Mouse (Mus musculus): ENCODE results near the gene Pgls. TPM values are rescaled to one million over a fixed set of nuclear protein-coding genes. Genes with fewer than 3 reads are reported as not detected.

The Pgls gene
- polyA plus RNA-seq, 1 experiment: 128 TPM

DNA sequence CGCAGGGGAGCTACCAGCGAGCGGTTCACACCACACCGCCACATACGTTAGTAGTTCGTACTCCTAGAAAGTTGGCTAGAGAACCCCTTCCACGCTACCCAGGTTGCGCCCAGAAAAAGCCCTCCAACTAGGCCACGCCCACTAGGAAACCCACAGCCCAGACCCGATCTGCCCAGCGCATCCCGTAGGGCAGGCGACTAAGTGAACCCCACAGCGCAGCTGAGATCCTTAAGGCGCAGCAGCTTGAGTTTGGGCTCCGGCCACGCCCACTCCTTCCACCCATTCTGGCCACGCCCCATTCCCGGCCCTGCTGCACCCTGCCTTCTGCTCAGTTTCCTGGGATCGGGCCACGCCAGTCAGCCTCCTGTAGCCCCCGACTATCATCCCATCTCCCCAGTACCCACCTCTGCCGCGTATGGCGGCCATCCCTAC lies 37.8 kb downstream of the Pgls start:
- peak; percentile 56 for DNase-seq (ENCODE audit: low read depth)
- TF ChIP-seq POLR2A (IDR thresholded peaks at IDR 0.05; ENCODE audit: borderline replicate concordance, extremely low read depth, insufficient read depth, insufficient read length, poor library complexity, severe bottlenecking) (no peak), CTCF (IDR thresholded peaks at IDR 0.05; ENCODE audit: borderline replicate concordance, extremely low read depth, insufficient read depth, insufficient read length) (no peak)

DNA sequence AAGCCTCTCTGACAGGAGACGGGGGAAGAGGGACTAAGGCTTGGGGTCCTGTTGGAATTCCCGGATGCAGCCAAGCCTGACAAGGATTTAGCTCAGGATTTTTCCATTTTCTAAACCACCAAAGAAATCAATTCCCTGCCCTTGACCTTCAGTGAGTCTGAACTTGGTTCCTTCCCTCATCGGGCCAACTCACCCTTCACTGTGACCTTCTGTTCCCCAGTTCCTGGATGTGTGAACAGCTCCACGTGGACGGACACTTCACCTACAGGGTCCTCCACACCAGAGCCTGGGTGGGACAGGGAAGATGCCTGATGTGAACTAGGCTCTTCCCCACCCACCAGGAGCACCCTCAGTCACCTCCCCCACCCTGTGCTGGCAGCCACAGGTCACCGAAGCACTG lies 38.8 kb downstream of the Pgls start:
- TF ChIP-seq POLR2A (IDR thresholded peaks at IDR 0.05; ENCODE audit: borderline replicate concordance, extremely low read depth, insufficient read depth, insufficient read length, poor library complexity, severe bottlenecking): no peak
- no peak for TF ChIP-seq CTCF (IDR thresholded peaks at IDR 0.05; ENCODE audit: borderline replicate concordance, extremely low read depth, insufficient read depth, insufficient read length)
- DNase-seq (ENCODE audit: low read depth): no peak

GRCm38 (mm10) chr8:71631897-71632296 lies 39.9 kb downstream of the Pgls start:
- no peak for DNase-seq (ENCODE audit: low read depth)
- TF ChIP-seq CTCF (IDR thresholded peaks at IDR 0.05; ENCODE audit: borderline replicate concordance, extremely low read depth, insufficient read depth, insufficient read length): no peak
- no peak for TF ChIP-seq POLR2A (IDR thresholded peaks at IDR 0.05; ENCODE audit: borderline replicate concordance, extremely low read depth, insufficient read depth, insufficient read length, poor library complexity, severe bottlenecking)

- peak; percentile 23 for DNase-seq (ENCODE audit: low read depth)
- TF ChIP-seq CTCF (IDR thresholded peaks at IDR 0.05; ENCODE audit: borderline replicate concordance, extremely low read depth, insufficient read depth, insufficient read length) (peak; percentile 20; the same call in 1 of the 2 replicates), POLR2A (IDR thresholded peaks at IDR 0.05; ENCODE audit: borderline replicate concordance, extremely low read depth, insufficient read depth, insufficient read length, poor library complexity, severe bottlenecking) (no peak)
Measured at GRCm38 (mm10) chr8:71633164-71633563, 41.2 kb downstream of the Pgls start.

DNA sequence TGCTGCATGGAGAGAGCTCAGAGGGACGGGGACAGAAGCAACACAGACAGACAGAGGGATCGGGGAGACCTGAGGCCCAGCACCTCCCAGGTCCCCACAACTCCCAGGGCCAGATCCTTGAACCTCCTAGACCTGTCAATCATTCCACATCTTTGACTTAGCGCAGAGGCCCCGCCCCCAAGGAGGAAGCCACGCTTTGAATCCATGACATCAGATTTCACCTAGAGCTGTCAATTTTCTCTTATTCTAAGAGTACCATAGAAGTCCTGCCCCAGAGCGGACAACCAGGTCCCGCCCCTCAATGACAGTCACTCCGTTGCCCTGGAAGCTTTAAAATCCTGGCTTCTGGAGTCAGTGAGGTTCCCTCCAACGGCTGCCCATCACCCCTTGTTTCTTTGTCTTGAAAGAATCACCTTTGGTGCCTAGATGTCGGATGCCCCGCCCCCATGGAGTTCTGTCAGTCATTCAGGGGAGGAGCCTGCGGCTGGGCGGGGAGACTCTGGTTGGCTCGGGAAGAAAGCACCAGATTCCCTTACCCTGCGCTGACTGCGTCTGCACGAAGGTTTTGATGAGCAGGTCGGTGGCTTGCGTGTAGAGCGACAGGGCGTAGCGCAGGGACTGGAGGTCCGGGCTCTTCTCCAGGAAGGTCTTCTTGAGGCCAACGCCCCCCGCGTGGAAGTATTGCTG lies 42.1 kb downstream of the Pgls start:
- peak; percentile 87 for DNase-seq (ENCODE audit: low read depth)
- TF ChIP-seq POLR2A (IDR thresholded peaks at IDR 0.05; ENCODE audit: borderline replicate concordance, extremely low read depth, insufficient read depth, insufficient read length, poor library complexity, severe bottlenecking) (no peak), CTCF (IDR thresholded peaks at IDR 0.05; ENCODE audit: borderline replicate concordance, extremely low read depth, insufficient read depth, insufficient read length) (no peak)

DNA sequence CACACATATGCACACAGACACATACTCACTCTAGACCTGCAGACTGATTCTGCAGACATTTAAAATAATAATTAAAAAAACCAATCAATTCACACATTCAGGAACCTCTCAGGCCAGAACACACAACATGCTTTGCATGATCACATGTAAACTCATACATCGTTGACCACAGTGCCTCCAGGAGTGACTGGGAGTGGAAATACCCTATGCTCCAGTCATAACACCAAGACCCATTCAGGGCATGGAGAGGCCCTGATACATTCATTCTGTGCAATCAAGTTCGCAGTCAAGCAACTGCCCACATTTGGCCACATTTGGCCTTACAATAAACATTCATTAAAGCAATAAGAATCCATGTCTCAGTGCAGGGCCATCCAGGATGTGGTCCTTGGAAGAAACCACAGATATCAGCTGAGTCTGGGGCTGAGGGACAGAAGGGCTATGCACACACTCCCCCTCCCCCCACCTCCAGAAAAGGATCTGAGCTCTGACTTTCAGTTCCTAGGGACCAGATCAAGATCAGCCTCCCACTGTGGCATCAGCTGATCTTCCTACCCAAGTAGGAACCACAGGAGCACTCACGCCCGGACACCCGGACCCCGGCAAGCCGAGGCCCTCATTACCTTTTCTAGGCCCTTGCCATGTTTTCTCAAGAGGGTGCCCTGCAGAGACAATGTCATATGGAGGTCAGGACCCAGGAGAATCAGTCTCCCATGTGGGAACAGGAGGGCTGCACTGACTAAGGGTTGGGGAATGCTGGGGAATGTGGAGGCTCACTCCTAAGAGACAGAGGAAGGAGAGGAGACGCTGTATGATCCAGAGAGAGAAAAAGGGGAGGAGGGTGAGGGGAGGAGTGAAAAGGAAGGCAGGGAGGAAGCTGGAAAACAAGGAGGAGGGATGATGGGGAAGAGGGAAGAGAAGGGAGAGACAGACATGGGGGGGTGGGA lies 45.4 kb downstream of the Pgls start:
- TF ChIP-seq CTCF (IDR thresholded peaks at IDR 0.05; ENCODE audit: borderline replicate concordance, extremely low read depth, insufficient read depth, insufficient read length): no peak
- TF ChIP-seq POLR2A (IDR thresholded peaks at IDR 0.05; ENCODE audit: borderline replicate concordance, extremely low read depth, insufficient read depth, insufficient read length, poor library complexity, severe bottlenecking): no peak
- DNase-seq (ENCODE audit: low read depth): no peak

DNA sequence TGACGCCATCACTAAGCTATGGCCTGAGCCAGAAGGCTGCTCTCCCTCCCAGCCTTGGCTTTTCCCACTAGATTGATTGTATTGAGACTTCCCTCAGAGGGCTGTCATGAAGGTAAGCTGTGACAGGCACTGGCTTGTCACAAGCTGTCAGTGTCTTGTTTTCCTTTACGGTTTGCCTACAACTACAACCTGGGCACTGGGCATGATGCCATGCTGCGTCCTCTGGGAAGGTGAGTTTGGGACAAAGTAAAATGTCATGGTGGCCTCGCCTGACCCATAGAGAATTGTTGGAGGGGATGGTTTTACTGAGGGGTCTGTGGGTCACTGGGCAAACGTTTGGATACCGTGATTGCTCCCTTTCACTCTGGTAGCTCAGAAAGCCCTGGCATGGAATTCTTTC lies 46.3 kb downstream of the Pgls start:
- TF ChIP-seq POLR2A (IDR thresholded peaks at IDR 0.05; ENCODE audit: borderline replicate concordance, extremely low read depth, insufficient read depth, insufficient read length, poor library complexity, severe bottlenecking) (no peak), CTCF (IDR thresholded peaks at IDR 0.05; ENCODE audit: borderline replicate concordance, extremely low read depth, insufficient read depth, insufficient read length) (no peak)
- no peak for DNase-seq (ENCODE audit: low read depth)

DNA sequence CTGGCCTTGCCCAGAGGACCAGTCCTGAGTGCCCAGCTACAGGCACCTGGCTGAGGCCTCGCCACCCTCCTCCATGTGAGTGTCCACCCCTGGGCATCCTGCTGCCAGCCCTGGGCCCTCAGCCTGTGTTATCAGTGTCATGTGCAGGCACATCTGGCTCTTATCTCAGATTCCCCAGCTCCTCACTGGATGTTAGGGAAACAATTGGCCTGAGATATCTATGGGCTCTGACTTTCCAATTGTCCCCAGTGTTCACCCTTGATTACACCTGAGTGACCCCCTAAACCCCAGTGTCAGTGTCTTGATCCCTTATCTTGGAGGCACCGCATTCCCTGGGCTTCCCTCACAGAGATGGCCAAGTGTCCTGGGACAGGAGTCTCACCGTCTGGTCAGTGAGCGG lies 47.3 kb downstream of the Pgls start:
- no peak for TF ChIP-seq CTCF (IDR thresholded peaks at IDR 0.05; ENCODE audit: borderline replicate concordance, extremely low read depth, insufficient read depth, insufficient read length)
- TF ChIP-seq POLR2A (IDR thresholded peaks at IDR 0.05; ENCODE audit: borderline replicate concordance, extremely low read depth, insufficient read depth, insufficient read length, poor library complexity, severe bottlenecking): no peak
- no peak for DNase-seq (ENCODE audit: low read depth)

DNA sequence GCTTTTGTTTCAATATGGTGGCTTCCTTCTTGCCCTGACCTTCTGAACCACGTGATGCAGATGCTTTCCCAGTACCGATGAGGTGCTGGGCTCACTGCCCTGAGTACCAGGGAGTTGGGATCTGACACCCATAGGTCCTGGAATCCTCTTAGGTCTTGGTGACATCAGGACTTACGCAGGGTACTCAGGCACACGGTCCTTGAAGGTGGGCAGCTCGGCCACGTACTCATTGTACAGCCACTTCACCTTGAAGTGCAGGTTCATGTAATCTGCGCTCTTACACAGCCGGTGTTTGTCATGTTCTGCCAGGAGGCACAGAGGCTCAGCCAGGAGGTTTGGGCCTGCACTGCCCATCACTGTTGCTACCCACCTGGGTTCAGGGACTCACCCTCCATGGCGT lies 53.5 kb downstream of the Pgls start:
- no peak for DNase-seq (ENCODE audit: low read depth)
- no peak for TF ChIP-seq CTCF (IDR thresholded peaks at IDR 0.05; ENCODE audit: borderline replicate concordance, extremely low read depth, insufficient read depth, insufficient read length)
- TF ChIP-seq POLR2A (IDR thresholded peaks at IDR 0.05; ENCODE audit: borderline replicate concordance, extremely low read depth, insufficient read depth, insufficient read length, poor library complexity, severe bottlenecking): no peak

Other genes with a start within 250 kb of the Pgls start
- gene Use1, start 225.3 kb upstream of the Pgls start, polyA plus RNA-seq (2012; rRNA removed): 155 and 176 TPM in 2 replicates
- gene Ocel1, start 220.9 kb upstream of the Pgls start, polyA plus RNA-seq (2012; rRNA removed): 5.4 and 6.0 TPM in 2 replicates
- gene Nr2f6, start 210.2 kb upstream of the Pgls start, polyA plus RNA-seq (2012; rRNA removed): 59.4 and 61.5 TPM in 2 replicates
- gene Ushbp1, start 196.4 kb upstream of the Pgls start, polyA plus RNA-seq (2012; rRNA removed): 8.7 and 9.4 TPM in 2 replicates
- gene Babam1, start 195.3 kb upstream of the Pgls start, polyA plus RNA-seq (2012; rRNA removed): 115 and 119 TPM in 2 replicates
- gene Ankle1, start 186.2 kb upstream of the Pgls start, polyA plus RNA-seq (2012; rRNA removed): 12.1 and 29.4 TPM in 2 replicates
- 163 and 168 TPM in 2 replicates for gene Abhd8, start 128.5 kb upstream of the Pgls start, polyA plus RNA-seq (2012; rRNA removed)
- gene Mrpl34, start 127.2 kb upstream of the Pgls start, polyA plus RNA-seq (2012; rRNA removed): 94.8 and 124 TPM in 2 replicates
- gene Dda1, start 123.0 kb upstream of the Pgls start, polyA plus RNA-seq (2012; rRNA removed): 206 and 229 TPM in 2 replicates
- gene Ano8, start 106.2 kb upstream of the Pgls start, polyA plus RNA-seq (2012; rRNA removed): 124 and 153 TPM in 2 replicates
- 25.5 and 34.2 TPM in 2 replicates for gene Gtpbp3, start 104.1 kb upstream of the Pgls start, polyA plus RNA-seq (2012; rRNA removed)
- 10.1 and 13.0 TPM in 2 replicates for gene Plvap, start 80.4 kb upstream of the Pgls start, polyA plus RNA-seq (2012; rRNA removed)
- gene Ccdc194, start 66.5 kb upstream of the Pgls start, polyA plus RNA-seq (2012; rRNA removed): 0.11 and 0.56 TPM in 2 replicates
- gene Bst2, start 54.7 kb upstream of the Pgls start, polyA plus RNA-seq (2012; rRNA removed): 11.4 and 18.1 TPM in 2 replicates
- gene Mvb12a, start 49.3 kb upstream of the Pgls start, polyA plus RNA-seq (2012; rRNA removed): 74.0 and 112 TPM in 2 replicates
- 0.07 and 0.16 TPM in 2 replicates for gene Tmem221, start 33.3 kb upstream of the Pgls start, polyA plus RNA-seq (2012; rRNA removed)
- gene Nxnl1, start 25.6 kb upstream of the Pgls start, polyA plus RNA-seq (2012; rRNA removed): not detected in 2 replicates
- gene Slc27a1, start 23.3 kb upstream of the Pgls start, polyA plus RNA-seq (2012; rRNA removed): 130 and 165 TPM in 2 replicates
- gene Fam129c, start 5.5 kb downstream of the Pgls start, polyA plus RNA-seq (2012; rRNA removed): 7.7 and 8.7 TPM in 2 replicates
- gene Colgalt1, start 18.8 kb downstream of the Pgls start, polyA plus RNA-seq (2012; rRNA removed): 128 and 150 TPM in 2 replicates
- 84.9 and 86.4 TPM in 2 replicates for gene Unc13a, start 79.6 kb downstream of the Pgls start, polyA plus RNA-seq (2012; rRNA removed)
- gene Jak3, start 84.1 kb downstream of the Pgls start, polyA plus RNA-seq (2012; rRNA removed): 3.7 and 5.1 TPM in 2 replicates
- 0.60 and 1.1 TPM in 2 replicates for gene Insl3, start 97.0 kb downstream of the Pgls start, polyA plus RNA-seq (2012; rRNA removed)
- gene B3gnt3, start 109.6 kb downstream of the Pgls start, polyA plus RNA-seq (2012; rRNA removed): 0.45 and 0.46 TPM in 2 replicates
- gene Fcho1, start 133.5 kb downstream of the Pgls start, polyA plus RNA-seq (2012; rRNA removed): 146 and 203 TPM in 2 replicates